Mouse (Mus musculus) adrenal gland, postnatal 10 days (tissue): ENCODE measurements around the gene Slc25a21. TPM values are rescaled to one million over a fixed set of nuclear protein-coding genes. Genes with fewer than 3 reads are reported as not detected.

ENCODE experiments used
- DNase-seq: peaks from one replicate; pipeline ENCODE4 v3.0.0; 2021; ENCODE audit warnings: mixed read lengths
- total RNA-seq, 2 experiments: library from RNA; stranded (reverse); gene quantifications; 2 replicates each; pipeline ENCODE4 v1.2.3; 2021

The Slc25a21 gene
- total RNA-seq, 2 experiments from 2014 or later, result 1.9 to 2.1 TPM

DNA sequence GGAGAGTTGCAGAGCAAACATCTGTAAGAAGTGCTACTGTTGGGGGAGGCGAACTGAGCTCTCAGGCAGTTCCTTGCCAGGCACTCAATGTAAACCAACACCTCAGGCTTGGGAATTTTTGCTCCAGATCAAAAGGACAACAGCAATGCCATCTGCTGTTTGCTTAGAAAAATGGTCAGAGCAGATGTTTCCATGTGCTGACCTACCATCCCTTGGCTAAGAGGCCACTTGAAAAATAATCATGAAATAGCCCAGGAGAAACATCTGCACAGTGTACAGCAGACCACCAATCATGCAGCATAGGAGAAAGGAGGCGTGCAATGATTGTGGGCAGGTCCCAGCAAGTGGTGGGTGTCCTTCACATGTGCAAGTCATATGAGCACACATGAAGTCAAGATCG lies 180.9 kb downstream of the Slc25a21 start:
- DNase-seq, result no peak

DNA sequence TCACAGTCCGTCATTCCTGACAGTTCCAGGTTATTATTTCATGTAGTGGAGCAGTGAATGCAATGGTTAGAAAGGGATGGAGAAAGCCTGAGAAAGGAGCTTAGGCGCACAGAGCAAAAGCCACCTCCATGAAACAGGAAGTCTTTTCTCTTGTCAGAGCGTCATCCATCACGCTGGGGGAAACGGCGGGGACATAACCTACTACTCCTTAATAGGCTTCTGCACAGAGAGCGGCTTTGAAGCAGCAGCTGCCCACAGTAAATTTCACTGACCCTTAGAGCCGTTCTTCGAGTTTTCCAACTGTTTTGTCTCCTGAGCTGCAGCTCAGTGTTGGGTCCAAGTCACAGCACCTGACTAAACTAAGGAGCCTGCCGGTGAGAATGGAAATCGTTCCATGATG lies 188.3 kb downstream of the Slc25a21 start:
- DNase-seq, result no peak

DNA sequence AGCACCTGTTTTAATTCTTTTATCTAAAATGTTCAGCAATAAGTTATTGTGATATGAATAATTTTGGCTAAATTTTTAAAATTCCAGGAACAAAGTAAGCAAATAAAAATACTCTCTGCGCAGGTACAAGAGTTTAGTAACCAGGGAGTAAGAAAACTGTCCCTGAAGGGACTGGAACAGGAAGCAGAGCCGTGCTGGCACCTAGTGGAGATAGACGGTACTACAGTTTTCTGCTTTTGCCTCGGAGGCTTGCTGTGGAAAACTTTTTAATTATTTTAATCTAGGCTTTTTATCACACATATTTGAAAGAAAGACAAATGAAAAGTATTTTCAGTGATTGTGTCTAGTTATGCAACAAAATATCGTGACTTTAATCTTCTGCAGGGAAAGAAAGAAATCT lies 211.2 kb downstream of the Slc25a21 start:
- DNase-seq, result peak; percentile 69

DNA sequence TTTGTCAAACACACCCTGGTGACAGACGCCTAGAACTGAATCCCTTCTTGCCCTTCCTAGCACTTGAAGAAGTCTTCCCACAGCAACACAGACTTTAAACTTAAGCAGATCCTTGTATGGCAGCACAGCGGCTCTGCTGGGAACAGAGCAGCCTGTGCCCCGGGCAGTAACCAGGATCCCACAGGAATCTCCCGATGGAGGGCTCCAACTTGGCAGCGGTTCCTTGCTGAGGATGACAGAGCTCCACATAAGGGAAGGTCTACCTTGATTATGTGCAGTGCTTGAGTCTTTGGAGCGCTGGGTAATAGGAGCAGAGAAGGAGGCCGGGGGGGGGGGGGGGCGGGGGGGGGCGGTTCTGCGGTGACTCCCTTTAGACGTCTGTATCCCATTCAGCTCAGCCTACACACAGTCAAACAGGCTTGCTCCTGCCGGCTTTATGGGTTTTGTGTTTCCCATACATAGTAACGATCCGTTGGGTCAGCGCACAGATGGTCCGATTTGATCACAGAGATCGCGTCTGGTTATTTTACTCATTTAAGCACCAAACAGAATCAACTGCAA lies 215.1 kb downstream of the Slc25a21 start:
- DNase-seq, result no peak

DNA sequence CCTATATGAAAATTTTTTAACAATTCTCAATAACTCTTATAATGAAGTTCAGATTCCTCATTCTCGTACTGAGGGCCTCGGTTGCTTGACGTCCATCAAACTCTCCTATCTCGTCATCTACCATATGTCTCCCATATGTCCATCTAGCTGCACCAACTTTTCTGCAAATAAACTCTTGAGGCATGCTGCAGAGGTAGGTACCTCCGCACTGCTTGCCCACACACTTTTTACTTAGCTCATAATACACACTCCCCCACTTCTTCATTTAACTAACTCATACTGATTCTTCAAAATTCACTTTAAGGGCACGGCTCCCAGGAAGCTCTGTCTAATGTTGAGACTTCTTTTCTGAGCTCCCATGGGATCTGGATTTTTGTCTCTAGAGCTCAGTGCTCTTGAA lies 222.0 kb downstream of the Slc25a21 start:
- DNase-seq, result no peak

DNA sequence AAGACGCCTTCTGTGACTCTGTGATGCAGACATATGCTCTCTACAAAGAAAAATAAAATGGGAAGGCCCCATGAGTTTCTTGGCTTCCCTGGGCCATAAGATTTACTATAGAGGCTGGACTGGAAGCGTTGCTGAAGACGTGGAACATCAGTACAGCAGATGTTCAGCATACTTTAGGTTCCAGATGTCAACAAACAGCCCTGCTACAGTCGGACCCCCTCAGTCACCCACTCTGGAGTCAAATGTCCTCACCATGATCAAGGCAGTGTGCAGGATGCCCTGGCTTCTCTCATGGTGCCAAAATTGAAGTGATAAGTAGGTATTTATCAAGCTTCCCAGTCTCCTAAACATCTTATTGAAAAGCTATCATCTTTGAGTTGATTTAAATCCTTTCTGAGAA lies 234.0 kb downstream of the Slc25a21 start:
- DNase-seq, result no peak

DNA sequence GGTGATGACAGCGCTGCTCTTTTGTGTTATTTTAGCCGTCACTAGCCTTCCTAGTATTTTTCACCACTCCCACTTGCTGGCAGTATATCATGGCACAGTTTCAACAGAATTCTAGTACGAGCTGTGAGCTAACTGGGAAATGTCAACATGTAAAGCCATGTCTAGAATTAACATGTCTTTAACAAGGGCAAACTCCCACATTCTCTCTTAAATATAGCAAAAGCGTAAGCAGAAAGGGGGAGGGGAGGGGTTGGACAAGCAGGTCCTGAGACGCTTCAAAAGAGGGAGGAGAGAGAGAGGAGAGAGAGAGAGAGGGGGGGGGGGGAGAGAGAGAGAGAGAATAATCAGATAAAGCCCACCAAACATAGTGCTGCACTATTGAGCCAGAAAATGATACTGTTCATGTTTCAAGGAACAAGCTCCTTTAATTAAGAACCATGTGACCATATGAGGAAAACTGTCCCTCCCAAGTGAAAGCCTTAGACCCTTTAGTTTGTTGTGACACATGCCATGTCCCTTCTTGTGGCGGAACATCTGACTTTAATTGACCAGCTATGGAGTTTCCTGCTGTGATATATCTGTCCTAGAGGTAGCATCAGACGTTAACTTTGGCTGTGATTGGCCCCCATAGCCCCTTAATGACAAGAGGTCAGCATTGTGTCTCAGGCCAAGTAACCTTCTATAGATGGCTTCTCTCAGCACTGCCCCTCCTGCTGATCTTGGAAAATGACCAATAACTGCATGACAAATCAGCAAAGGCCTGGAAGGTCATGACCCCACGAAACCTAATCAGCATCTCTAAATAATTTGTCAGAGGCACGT lies 237.8 kb downstream of the Slc25a21 start:
- no peak for DNase-seq

DNA sequence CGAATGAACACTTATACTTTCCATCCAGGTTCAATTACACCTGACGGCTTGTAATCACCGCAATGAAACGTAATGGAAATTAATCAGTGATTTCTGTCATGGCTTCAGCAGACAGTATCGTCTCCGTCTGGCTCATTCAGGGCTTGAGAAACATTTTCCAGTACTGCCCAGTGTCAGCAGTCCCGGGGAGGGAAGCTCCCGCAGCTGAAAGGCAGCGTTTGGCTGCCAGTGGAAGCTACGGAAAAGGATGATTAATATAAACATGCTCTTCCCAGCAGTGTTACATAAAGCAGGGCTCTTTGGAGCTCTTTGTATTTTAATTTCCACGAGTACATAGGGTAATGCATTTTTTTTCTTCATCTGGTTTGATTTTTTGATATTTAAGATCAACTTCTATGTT lies 239.0 kb downstream of the Slc25a21 start:
- DNase-seq, result no peak

DNA sequence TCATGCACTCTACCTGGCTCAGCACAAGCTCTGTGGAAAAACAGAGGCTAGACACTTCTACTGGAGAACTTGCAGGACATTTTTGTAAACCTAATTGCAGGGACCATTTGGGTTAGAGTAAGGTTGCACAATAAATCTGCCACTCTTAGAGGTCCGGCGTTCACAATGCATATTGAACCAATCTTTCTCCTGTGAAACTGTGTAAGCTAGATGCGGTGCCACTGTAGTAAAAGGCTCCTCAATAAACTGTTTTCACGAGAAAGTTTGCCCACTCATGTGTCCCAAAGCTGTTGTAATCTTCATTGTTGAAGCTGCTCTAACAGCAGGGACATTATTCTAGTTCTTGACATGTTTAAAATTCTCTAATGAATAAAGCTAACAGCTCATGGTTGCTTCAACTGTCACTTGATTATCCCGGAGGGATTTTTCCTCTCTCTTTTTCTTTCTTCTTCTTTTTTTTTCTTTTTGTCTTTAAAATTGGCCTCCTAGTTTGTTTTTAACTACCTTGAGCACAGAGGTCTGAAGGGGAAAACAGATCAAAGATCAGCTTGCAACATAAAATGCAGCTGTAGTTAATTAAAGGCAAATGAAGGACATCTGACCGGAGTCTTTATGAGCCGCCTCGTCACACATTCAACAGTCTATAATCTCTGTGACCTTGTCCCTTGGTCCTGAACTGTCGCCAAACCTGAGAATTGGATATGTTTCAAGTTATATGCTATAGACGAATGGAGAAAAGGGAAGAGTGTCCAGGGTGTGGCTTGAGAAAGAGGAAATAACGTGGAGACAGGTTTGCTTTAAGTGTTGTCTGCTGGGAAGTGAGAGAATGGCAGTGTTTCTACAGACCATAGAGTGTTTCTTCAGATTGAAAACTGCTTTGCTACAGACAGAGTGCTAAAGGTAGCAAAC lies 245.3 kb downstream of the Slc25a21 start:
- no peak for DNase-seq

DNA sequence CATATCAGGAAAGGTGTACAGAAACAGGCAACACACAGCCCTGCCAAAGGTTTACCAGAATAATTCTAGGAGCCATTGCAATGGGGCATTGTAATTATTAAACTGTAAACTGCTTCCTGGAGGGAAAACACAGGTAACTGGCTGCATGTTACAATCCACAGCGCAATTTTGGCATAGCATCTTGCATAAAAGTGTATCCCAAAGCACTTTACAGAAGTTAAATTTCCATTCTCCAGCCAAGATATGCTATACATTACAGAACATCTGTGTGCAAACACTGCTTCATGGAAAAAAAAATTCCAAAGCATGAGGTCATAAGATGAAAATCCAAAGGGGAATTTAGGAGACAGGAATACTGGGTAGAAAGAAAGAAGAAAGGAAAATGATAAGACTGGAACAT lies 253.0 kb downstream of the Slc25a21 start:
- no peak for DNase-seq

DNA sequence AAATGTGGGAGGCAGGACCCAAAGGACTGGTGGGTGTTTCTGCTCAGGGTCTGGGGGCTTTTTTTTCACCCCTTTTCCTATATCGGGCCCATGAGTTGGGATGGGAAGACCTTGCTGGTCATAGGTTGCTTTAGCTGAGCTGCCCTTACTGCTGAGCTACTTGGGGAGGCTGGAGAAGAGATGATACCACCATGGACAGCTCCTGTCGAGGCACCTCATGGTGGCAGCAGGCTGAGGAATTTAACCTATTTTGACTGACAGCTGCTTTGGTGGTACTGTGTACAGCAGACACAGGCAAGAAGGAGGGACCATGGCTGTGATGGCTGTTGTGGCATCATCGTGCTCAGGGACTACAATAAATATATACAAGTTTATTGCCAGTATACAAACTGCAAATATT lies 256.4 kb downstream of the Slc25a21 start:
- DNase-seq, result no peak

DNA sequence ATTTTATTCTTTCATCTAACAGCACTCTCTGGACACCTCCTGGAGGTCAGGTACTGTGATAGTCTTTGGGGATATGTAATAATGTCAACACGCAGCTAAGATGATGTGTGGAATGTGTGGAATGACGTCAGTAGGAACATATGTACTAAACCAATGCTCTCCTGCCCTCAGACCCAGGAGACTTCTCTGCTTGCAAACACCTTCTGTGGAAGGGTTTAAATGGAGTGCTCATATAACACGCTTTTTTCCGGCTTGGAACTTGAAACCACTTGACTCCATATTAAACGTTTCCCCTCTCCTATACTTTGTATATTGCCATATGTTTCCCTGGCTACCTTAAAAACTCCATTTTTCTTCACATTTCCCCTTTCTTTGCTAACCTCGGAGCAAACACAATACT lies 279.1 kb downstream of the Slc25a21 start:
- DNase-seq, result no peak

DNA sequence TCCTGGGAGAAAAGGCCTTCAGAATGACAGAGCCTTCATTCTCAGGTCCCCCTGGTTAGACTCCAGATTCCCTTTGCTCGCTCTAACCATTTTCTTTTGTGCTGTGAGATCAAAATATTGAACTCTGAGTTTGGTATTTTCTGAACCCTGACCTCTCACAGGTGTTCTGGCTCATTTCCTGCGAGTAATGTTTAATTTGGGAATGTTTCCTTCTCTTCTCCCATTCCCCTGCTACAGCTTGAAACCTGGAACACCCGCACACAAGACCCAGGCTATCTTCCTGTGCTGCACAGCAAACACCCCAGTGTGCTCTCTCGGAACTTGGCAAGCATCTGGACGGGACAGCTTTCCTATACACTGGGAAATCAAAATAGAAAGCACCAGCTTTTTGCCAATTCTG lies 290.8 kb downstream of the Slc25a21 start:
- DNase-seq, result no peak

DNA sequence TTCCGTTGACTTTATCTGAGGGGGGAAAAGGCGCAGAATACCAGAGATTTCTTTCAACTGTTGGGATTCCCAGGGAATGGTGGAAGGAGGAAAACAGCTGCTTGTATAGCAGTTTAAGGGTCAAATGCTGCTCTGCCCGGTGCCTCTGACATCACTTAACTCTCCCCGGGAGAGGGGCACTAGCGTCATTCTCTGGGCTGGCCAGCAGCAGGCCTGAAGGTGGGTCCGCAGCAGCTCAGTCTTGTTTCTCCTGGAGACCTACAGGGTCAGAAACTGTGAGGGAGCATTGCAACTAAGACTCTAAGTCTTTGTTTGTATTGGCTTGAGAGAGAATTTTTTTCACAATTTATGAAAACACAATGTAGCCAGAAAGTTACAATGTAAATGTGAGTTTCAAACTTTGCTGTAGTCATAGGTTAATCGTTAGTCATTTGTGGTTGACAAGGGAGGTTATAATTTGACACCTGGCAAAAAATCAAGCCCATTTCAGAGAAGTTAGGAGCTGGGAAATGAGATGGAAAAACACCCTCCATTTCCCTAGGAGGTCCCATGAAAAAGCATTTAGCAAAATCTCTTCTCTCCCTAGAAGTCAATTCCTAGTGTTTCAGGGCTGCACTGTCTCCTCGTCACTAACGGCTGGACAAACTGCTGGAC lies 291.5 kb downstream of the Slc25a21 start:
- DNase-seq, result no peak

DNA sequence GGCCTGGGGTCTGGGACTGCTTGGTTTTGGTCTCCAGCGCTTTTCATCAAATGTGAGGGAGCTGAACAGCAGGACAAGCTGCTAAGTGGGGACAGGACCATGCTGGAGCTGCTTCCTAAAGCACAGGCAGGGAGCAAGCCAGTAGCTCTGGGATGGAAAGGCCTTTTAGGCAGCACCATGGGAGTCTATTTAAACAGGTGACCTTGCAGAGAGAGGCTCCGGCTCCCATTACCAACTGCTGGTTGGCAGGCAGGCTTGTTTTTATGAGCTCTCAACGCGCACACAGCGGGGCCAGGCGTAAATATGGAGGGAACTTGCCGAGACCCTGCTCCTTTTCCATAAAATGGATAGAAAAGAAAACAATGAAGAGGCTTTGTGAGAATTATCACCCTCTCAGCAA lies 292.1 kb downstream of the Slc25a21 start:
- no peak for DNase-seq

DNA sequence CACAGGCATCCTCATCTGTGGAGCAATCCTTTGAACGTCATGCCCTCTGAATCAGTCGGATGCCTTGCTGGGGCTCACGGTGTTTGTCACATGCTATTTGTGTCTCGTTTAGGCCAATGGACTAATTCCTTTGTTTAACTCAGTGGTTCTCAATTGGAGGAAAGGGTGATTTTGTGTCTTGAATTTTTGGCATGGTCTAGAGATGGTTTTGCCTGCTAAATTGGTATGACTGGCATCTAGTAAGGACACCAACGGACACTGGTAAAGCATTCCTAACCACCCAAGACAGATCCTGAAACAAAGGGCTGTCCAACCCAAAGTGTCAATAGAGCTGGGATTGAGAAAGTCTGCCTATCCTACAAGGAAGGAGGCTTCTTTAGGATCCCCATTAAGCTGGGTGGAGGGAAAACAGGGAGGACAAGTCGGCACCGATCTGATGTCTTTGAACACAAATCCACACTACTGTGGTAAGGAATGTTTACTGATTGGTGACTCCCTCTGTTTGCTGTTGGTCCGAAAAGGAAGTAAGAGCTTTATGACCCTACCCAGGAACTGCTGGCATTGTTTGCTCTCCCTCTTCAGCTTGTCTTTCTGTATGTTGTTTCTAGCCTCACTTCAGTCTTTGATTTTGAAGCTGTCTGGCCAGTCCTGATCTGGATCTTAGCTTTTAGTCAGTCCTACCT lies 294.4 kb downstream of the Slc25a21 start:
- no peak for DNase-seq

DNA sequence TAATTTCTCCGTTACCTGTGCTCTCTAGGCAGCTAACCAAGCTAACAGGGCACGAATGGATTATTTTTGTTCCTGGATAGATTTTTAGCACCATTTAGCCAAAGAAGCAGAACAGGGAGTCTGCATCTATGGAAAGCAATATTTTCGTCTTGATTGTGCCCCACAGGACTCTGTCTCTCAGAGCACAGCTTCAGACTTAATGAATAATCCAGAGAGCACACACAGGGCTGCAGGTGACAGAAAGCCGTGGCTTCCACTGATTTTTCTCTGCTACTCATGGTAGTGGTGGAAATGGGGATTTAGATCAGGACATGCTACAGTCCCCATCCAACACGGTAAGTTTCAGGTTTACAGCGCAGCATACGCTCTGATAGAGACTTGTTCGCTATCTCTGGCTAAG lies 299.3 kb downstream of the Slc25a21 start:
- no peak for DNase-seq

DNA sequence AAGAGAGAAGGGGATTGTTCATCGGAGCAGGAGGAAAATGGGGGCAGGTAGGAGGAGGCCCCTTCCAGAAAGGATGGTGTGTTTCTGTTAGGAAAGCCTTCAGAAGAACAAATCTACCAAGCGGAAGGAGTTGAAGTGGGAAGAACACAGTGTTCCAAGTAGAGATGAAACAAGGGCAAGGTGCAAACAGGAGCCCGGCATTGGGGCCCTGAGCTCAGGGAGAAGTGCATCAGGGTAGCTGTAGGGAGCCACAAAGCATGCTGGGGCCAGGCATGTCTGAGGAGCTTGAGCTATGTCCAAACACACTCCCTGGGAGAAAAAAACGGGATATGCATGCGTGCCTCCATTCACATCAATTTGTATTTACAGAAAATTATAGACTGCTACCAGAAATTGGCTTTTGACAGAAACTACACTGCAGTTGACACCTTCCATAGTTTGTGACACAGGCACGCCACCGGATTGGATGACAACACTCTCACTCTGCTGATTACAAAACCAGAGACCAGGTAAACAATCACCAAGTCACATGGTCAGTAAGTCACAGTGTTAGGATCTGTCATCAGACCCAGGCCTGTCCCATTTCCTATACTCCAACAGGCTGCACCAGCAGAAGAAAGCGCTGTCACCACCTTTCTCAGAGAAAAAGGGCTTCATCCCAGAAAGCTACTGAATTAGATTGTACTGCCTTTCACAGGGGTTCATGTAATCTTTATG lies 299.9 kb downstream of the Slc25a21 start:
- DNase-seq, result no peak

DNA sequence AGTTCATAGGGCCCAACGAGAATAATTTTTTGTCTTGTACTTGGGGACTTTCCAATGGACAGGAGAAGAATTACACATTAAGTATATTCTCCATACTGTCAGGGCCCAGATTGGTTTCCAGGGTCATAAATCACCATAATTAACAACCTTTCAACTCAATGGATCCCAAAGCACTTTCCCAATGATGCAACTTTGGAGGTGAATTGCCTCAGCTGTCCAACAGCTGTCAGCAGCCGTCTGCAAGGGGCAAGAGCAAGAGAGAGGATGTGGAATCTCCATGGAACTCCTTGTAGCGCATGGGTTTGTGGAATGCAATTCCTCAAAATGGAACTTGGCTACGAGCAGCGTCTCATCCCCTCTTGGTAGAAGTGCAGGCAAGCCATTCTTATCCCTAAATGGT lies 302.3 kb downstream of the Slc25a21 start:
- no peak for DNase-seq

DNA sequence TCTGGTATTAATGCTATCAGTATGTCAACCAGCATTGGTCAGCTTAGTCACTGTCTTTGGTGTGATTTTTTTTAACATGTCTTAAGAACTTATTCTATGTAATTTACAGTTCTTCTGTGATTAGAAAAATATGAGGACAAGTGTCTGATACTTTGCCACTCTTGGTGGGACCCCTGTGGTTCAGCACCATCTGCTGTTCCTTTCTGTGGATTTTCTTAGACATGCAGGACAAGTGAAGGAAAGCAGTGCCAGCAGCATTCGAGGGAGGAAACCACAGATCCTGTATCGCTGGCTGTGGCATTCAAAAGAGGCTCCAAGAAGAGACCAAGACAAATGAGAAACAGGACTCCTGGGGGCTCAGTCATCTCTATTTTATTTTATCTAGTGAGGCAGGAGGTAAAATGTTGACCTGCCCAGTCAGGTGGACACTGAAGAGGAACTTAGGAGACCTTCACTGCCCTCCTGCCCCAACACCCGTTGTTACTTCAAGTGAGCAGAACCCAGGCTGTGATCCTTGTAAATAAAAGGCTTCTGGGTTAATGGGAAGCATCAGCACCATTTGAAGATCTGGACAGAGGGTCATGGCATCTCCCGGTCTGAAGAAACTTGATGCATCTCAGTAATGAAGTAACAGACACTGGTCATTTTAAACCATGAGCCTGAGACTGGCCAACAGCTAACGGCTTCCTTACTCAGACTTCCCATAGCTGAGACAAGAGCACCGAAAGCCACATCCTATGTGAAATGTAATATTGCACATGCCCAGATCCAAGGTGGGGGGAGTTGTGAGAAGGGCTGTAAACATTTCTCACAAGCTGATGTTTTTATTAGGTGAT lies 306.2 kb downstream of the Slc25a21 start:
- no peak for DNase-seq
